Mouse (Mus musculus): Measurements from ENCODE around the gene Hfe2. TPM values are rescaled to one million over a fixed set of nuclear protein-coding genes. Genes with fewer than 3 reads are reported as not detected.
A peak's percentile ranks its signal among the peaks of the same experiment; 100 is the strongest.

Gene Hfe2
- polyA plus RNA-seq, 1 experiment from 2014 or later: 0.70 TPM

DNA sequence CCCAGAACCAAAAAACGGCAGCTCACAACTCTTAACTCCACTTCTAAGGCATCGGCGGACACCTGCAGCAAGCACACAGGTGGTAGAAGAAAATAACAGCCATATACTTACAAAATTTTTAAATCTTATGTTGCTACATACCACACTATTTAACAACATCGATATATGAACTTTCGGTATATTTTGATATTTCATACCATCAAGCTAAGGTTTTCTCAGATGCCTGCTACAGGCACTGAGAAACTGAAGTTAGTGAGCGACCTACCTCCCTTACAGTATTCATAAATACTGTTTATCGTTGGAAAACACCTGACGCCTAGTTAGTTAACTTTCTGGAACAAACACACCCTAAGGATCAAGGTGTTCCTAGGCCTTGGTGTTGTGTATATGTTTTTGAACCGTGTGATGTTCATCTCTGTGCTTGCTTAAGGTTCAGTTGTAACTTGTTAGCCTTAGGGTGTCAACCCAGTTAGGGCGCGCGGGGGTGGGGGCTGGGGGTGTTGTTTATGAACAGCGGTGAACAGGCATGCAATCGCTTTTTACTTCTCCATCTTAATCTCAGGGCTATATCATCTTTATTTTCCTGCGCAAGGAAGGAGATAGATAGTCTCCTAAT, 31.1 kb downstream of the Hfe2 start:
- Histone ChIP-seq H3K4me3 (no peak overlapping the region), H3K9me3 (replicated peaks) (no peaks in the 10 kb centered on the region), H3K4me1 (peaks cover 49% of the 10 kb centered on the region), H3K4me2 (replicated peaks) (peak overlapping the region; percentile 82; the same call in 1 of the 2 replicates), H3K27ac (no peak overlapping the region), H3K27me3 (no peaks in the 10 kb centered on the region), H3K9ac (no peak overlapping the region), H3K36me3 (peaks cover 17% of the 10 kb centered on the region)
- WGBS: 83% methylated on average over 15 of the region's 15 CpGs
- no peak for ATAC-seq (ENCODE audit: low FRiP score)

GRCm38 (mm10) chr3:96556651-96557635, 32.0 kb downstream of the Hfe2 start:
- no peaks in the 10 kb centered on the region for H3K9me3 ChIP-seq (replicated peaks)
- 12% methylated on average over 22 of the region's 22 CpGs for WGBS
- peak overlapping the region; percentile 73 for H3K27ac ChIP-seq
- ATAC-seq (ENCODE audit: low FRiP score): 0 out of 2 replicates have a peak, but pooled peaks have one; percentile 5
- H3K4me1 ChIP-seq: peaks cover 53% of the 10 kb centered on the region
- H3K36me3 ChIP-seq: peaks cover 21% of the 10 kb centered on the region
- H3K4me2 ChIP-seq (replicated peaks): peak overlapping the region; percentile 82
- H3K9ac ChIP-seq: peak overlapping the region; percentile 55
- no peaks in the 10 kb centered on the region for H3K27me3 ChIP-seq
- peak overlapping the region; percentile 73 for H3K4me3 ChIP-seq

GRCm38 (mm10) chr3:96557694-96558093, 32.7 kb downstream of the Hfe2 start, which contains the start of gene Txnip:
TSS of gene Txnip (plus strand) at chr3:96557957.
- under 1% methylated on average over 26 of the region's 26 CpGs for WGBS
- Histone ChIP-seq H3K4me3 (peak within 1 kb of the TSS; percentile 73), H3K27ac (peak within 1 kb of the TSS; percentile 73), H3K9me3 (replicated peaks) (no peaks in the 10 kb centered on the region), H3K9ac (peak within 1 kb of the TSS; percentile 68), H3K36me3 (peaks cover 21% of the 10 kb centered on the region), H3K4me1 (peaks cover 53% of the 10 kb centered on the region), H3K4me2 (replicated peaks) (peak within 1 kb of the TSS; percentile 82), H3K27me3 (no peaks in the 10 kb centered on the region)
- ATAC-seq (ENCODE audit: low FRiP score): peak; percentile 99

GRCm38 (mm10) chr3:96558159-96558558, 33.2 kb downstream of the Hfe2 start:
- WGBS: under 1% methylated on average over 17 of the region's 17 CpGs
- Histone ChIP-seq H3K4me2 (replicated peaks) (peak overlapping the region; percentile 82), H3K27ac (peak overlapping the region; percentile 67), H3K36me3 (peaks cover 21% of the 10 kb centered on the region), H3K9ac (peak overlapping the region; percentile 68), H3K27me3 (no peaks in the 10 kb centered on the region), H3K9me3 (replicated peaks) (no peaks in the 10 kb centered on the region), H3K4me3 (peak overlapping the region; percentile 73), H3K4me1 (peaks cover 53% of the 10 kb centered on the region)
- ATAC-seq (ENCODE audit: low FRiP score): 0 out of 2 replicates have a peak, but pooled peaks have one; percentile 23

GRCm38 (mm10) chr3:96558668-96559196, 33.8 kb downstream of the Hfe2 start:
- no peaks in the 10 kb centered on the region for H3K9me3 ChIP-seq (replicated peaks)
- no peak for ATAC-seq (ENCODE audit: low FRiP score)
- WGBS: 46% methylated on average over 10 of the region's 10 CpGs

DNA sequence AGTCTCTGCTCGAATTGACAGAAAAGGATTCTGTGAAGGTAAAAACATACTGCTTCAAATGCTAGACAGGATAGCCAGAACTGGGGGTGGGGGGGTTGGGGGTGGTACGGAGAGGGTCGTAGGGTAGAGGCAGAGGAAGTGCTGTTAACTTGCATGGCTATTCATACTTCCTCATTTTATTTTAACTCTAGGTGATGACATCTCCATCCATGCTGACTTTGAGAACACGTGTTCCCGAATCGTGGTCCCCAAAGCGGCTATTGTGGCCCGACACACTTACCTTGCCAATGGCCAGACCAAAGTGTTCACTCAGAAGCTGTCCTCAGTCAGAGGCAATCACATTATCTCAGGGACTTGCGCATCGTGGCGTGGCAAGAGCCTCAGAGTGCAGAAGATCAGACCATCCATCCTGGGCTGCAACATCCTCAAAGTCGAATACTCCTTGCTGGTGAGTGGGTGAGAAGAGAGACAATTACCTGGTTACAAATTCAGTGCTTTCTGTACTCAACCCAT, 34.5 kb downstream of the Hfe2 start:
- Histone ChIP-seq H3K36me3 (peaks cover 21% of the 10 kb centered on the region), H3K4me1 (peaks cover 53% of the 10 kb centered on the region), H3K27me3 (no peaks in the 10 kb centered on the region), H3K4me2 (replicated peaks) (peak overlapping the region; percentile 82), H3K27ac (no peak overlapping the region), H3K9me3 (replicated peaks) (no peaks in the 10 kb centered on the region), H3K9ac (peak overlapping the region; percentile 68), H3K4me3 (peak overlapping the region; percentile 73)
- no peak for ATAC-seq (ENCODE audit: low FRiP score)
- 86% methylated on average over 12 of the region's 12 CpGs for WGBS

More at GRCm38 (mm10) chr3:96558668-96559196, 33.8 kb downstream of the Hfe2 start:
- Histone ChIP-seq H3K27me3 (no peaks in the 10 kb centered on the region), H3K27ac (peak overlapping the region; percentile 45; the same call in 1 of the 2 replicates), H3K4me3 (peak overlapping the region; percentile 73), H3K4me2 (replicated peaks) (peak overlapping the region; percentile 82), H3K36me3 (peaks cover 21% of the 10 kb centered on the region), H3K4me1 (peaks cover 53% of the 10 kb centered on the region), H3K9ac (peak overlapping the region; percentile 68)

- H3K9ac ChIP-seq: peak overlapping the region; percentile 68
- peaks cover 51% of the 10 kb centered on the region for H3K4me1 ChIP-seq
- H3K36me3 ChIP-seq: peaks cover 21% of the 10 kb centered on the region
- peak overlapping the region; percentile 73 for H3K4me3 ChIP-seq
- 87% methylated on average over 23 of the region's 23 CpGs for WGBS
- ATAC-seq (ENCODE audit: low FRiP score): no peak
- H3K27ac ChIP-seq: 0 out of 2 replicates have a peak overlapping the region, but pooled peaks have one; percentile 13
- H3K9me3 ChIP-seq (replicated peaks): no peaks in the 10 kb centered on the region
- H3K4me2 ChIP-seq (replicated peaks): peak overlapping the region; percentile 82
- no peaks in the 10 kb centered on the region for H3K27me3 ChIP-seq
These were observed 35.2 kb downstream of the Hfe2 start for GRCm38 (mm10) chr3:96559911-96560850.

- Histone ChIP-seq H3K4me1 (peaks cover 44% of the 10 kb centered on the region), H3K4me2 (replicated peaks) (peak overlapping the region; percentile 82)
- ATAC-seq (ENCODE audit: low FRiP score): no peak
These were observed 36.1 kb downstream of the Hfe2 start for GRCm38 (mm10) chr3:96560881-96561668.

GRCm38 (mm10) chr3:96561946-96562681, 37.1 kb downstream of the Hfe2 start:
- H3K36me3 ChIP-seq: peaks cover 21% of the 10 kb centered on the region
- 59% methylated on average over 10 of the region's 10 CpGs for WGBS
- H3K9ac ChIP-seq: no peak overlapping the region
- H3K9me3 ChIP-seq (replicated peaks): no peaks in the 10 kb centered on the region
- H3K27ac ChIP-seq: peak overlapping the region; percentile 52; the same call in 1 of the 2 replicates
- H3K4me2 ChIP-seq (replicated peaks): no peak overlapping the region
- ATAC-seq (ENCODE audit: low FRiP score): no peak
- no peak overlapping the region for H3K4me3 ChIP-seq
- peaks cover 35% of the 10 kb centered on the region for H3K4me1 ChIP-seq
- H3K27me3 ChIP-seq: no peaks in the 10 kb centered on the region

More at GRCm38 (mm10) chr3:96560881-96561668, 36.1 kb downstream of the Hfe2 start:
- Histone ChIP-seq H3K27ac (peak overlapping the region; percentile 48; the same call in 1 of the 2 replicates), H3K27me3 (no peaks in the 10 kb centered on the region), H3K36me3 (peaks cover 21% of the 10 kb centered on the region), H3K9me3 (replicated peaks) (no peaks in the 10 kb centered on the region), H3K4me3 (peak overlapping the region; percentile 73; the same call in 1 of the 2 replicates), H3K9ac (no peak overlapping the region)
- WGBS: 91% methylated on average over 9 of the region's 9 CpGs

DNA sequence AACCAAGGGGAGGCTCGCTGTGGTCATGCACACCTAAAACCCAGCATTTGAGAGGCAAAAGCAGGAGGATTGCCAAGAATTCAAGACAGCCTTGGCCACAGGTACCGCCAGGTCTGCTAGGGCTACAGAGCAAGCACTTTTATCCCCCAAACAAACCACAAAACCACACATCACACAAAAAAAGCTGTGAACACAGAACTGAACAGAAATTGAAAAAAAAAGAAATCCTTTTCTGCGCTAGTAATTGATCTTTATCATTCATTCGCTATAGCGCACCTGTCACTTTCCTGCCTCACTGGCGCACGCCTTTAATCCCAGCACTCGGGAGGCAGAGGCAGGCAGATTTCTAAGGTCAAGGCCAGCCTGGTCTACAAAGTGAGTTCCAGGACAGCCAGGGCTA, 38.3 kb downstream of the Hfe2 start:
- 94% methylated on average over 8 of the region's 8 CpGs for WGBS
- H3K4me3 ChIP-seq: no peak overlapping the region

More for the DNA sequence above, 38.3 kb downstream of the Hfe2 start:
- Histone ChIP-seq H3K9ac (no peak overlapping the region), H3K27me3 (no peaks in the 10 kb centered on the region), H3K27ac (no peak overlapping the region; the same call in 1 of the 2 replicates), H3K9me3 (replicated peaks) (no peaks in the 10 kb centered on the region), H3K4me1 (peaks cover 34% of the 10 kb centered on the region), H3K4me2 (replicated peaks) (no peak overlapping the region), H3K36me3 (peaks cover 21% of the 10 kb centered on the region)
- no peak for ATAC-seq (ENCODE audit: low FRiP score)

All from hindbrain, embryonic 12.5 days (tissue).